Mouse (Mus musculus) small intestine, adult 2 months (tissue): Measurements from ENCODE around the gene Dock2. TPM values are rescaled to one million over a fixed set of nuclear protein-coding genes. Genes with fewer than 3 reads are reported as not detected.

Experiments
- H3K27ac ChIP-seq: fragments of 200-500 bp; 2 replicates; pipeline ENCODE4 v1.5.1; 2012; ENCODE audit warnings: low read depth, low read length, control low read depth, inconsistent platforms; ENCODE audit not compliant: insufficient read depth
- H3K27me3 ChIP-seq: fragments of 200-500 bp; 2 replicates; pipeline ENCODE4 v1.6.1; 2012; ENCODE audit warnings: mild to moderate bottlenecking, moderate library complexity, low read length, inconsistent platforms; ENCODE audit not compliant: control insufficient read depth, insufficient read depth
- H3K36me3 ChIP-seq: fragments of 200-500 bp; 2 replicates; pipeline ENCODE4 v1.6.1; 2012; ENCODE audit warnings: mild to moderate bottlenecking, low read length, control low read depth, inconsistent platforms; ENCODE audit not compliant: control insufficient read depth, insufficient read depth
- H3K4me1 ChIP-seq: fragments of 200-500 bp; 2 replicates; pipeline ENCODE4 v1.6.1; 2012; ENCODE audit warnings: low read length, inconsistent platforms, mixed read lengths; ENCODE audit not compliant: control insufficient read depth, insufficient read depth, insufficient read length
- H3K4me3 ChIP-seq: fragments of 200-500 bp; 2 replicates; pipeline ENCODE4 v1.5.1; 2012; ENCODE audit warnings: low read depth, mild to moderate bottlenecking, control low read depth, inconsistent platforms, low read length, moderate library complexity
- CTCF ChIP-seq: fragments of 200-500 bp; IDR thresholded peaks from 2 replicates; pipeline ENCODE4 v1.5.1; 2012; ENCODE audit warnings: low read depth, mild to moderate bottlenecking, control low read depth, inconsistent platforms, low read length, moderate library complexity, mixed read lengths; ENCODE audit not compliant: insufficient replicate concordance, insufficient read length; ENCODE audit errors: extremely low read depth
- POLR2A ChIP-seq: fragments of 200-500 bp; IDR thresholded peaks from 2 replicates; pipeline ENCODE4 v1.6.1; 2012; ENCODE audit warnings: low read depth, mild to moderate bottlenecking, control low read depth, inconsistent platforms, low read length, moderate library complexity
- WGBS: fragments of 180-500 bp; shearing (Covaris S2); methylation state at CpG from one replicate; pipeline ENCODE4 v1.1.7; 2018; 5-methylcytosine and 5-hydroxymethylcytosine counted together
- polyA plus RNA-seq: library from polyadenylated mRNA; depleted of rRNA; stranded (reverse); fragments of >200 nt; gene quantifications from 2 replicates; pipeline ENCODE4 v1.2.3, GENCODE M21; 2012

Dock2 gene
- polyA plus RNA-seq, 1 experiment, result 2.5 TPM

GRCm38 (mm10) chr11:34406309-34406708, 377.4 kb downstream of the Dock2 start:
- no peaks in the 10 kb centered on the region for H3K4me1 ChIP-seq
- 71% methylated on average over 8 of the region's 8 CpGs for WGBS
- H3K27ac ChIP-seq, result no peak overlapping the region
- no peak overlapping the region for H3K4me3 ChIP-seq
- no peaks in the 10 kb centered on the region for H3K27me3 ChIP-seq
- H3K36me3 ChIP-seq, result no peaks in the 10 kb centered on the region
- TF ChIP-seq POLR2A (no peak), CTCF (no peak)

DNA sequence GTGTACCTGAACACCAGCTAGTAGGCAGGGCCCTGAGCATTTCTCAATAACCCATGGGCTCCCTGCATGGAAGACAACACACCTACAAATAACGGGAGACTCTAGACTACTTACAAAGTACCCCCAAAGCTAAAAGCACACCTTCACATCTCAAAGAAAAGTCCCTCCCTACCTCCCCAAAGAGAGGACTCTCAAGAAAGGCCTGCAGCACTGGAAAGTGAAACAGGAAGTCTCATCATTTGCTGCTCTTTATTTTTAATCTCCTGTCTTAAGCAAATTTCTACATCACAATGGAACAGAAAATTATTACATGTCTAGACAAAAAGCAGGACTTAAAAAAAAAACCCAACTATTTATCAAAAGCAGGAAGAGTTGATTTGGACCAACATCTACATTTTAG, 378.4 kb downstream of the Dock2 start:
- WGBS, result 87% methylated on average over 1 of the region's 1 CpGs
- Histone ChIP-seq H3K4me3 (no peak overlapping the region), H3K36me3 (no peaks in the 10 kb centered on the region), H3K4me1 (no peaks in the 10 kb centered on the region), H3K27ac (no peak overlapping the region), H3K27me3 (no peaks in the 10 kb centered on the region)
- TF ChIP-seq POLR2A (no peak), CTCF (no peak)

- Histone ChIP-seq H3K4me3 (no peak overlapping the region), H3K27ac (no peak overlapping the region), H3K27me3 (no peaks in the 10 kb centered on the region), H3K4me1 (no peaks in the 10 kb centered on the region), H3K36me3 (no peaks in the 10 kb centered on the region)
- 89% methylated on average over 8 of the region's 8 CpGs for WGBS
- TF ChIP-seq POLR2A (no peak), CTCF (no peak)
Observed at GRCm38 (mm10) chr11:34401343-34401742, 382.3 kb downstream of the Dock2 start.

GRCm38 (mm10) chr11:34398555-34398954, 385.1 kb downstream of the Dock2 start:
- Histone ChIP-seq H3K4me1 (no peaks in the 10 kb centered on the region), H3K4me3 (no peak overlapping the region), H3K27ac (no peak overlapping the region), H3K36me3 (no peaks in the 10 kb centered on the region), H3K27me3 (no peaks in the 10 kb centered on the region)
- WGBS, result 79% methylated on average over 2 of the region's 2 CpGs
- TF ChIP-seq POLR2A (no peak), CTCF (no peak)

GRCm38 (mm10) chr11:34397661-34398060, 386.0 kb downstream of the Dock2 start:
- no peak overlapping the region for H3K4me3 ChIP-seq
- WGBS, result 67% methylated on average over 5 of the region's 5 CpGs
- H3K27ac ChIP-seq, result no peak overlapping the region
- H3K4me1 ChIP-seq, result no peaks in the 10 kb centered on the region
- H3K36me3 ChIP-seq, result no peaks in the 10 kb centered on the region
- TF ChIP-seq POLR2A (no peak), CTCF (no peak)
- no peaks in the 10 kb centered on the region for H3K27me3 ChIP-seq

DNA sequence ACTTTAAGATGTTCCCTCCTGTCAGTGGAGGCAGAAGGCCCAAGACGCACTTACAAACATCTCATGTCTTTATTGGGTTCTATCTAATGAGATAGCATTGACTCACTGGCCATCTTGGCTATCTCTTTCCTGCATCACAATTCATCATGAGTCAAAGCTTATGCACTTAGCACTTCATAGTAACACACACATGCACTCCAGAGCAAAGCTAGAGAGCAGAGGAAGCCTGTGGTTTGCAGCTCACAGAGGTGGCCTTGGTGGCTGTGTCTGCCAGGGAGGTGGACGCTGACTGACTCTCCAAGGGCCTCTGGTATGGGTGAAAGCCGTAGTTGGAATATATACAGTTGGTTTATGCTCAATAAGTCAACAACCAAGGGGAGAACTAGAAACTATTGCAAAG, 387.9 kb downstream of the Dock2 start:
- Histone ChIP-seq H3K27ac (no peak overlapping the region), H3K27me3 (no peaks in the 10 kb centered on the region), H3K4me3 (no peak overlapping the region), H3K4me1 (no peaks in the 10 kb centered on the region), H3K36me3 (no peaks in the 10 kb centered on the region)
- TF ChIP-seq CTCF, result no peak
- no peak for TF ChIP-seq POLR2A
- WGBS, result 65% methylated on average over 3 of the region's 3 CpGs

- 52% methylated on average over 4 of the region's 4 CpGs for WGBS
- no peaks in the 10 kb centered on the region for H3K4me1 ChIP-seq
- H3K27ac ChIP-seq, result no peak overlapping the region
- no peaks in the 10 kb centered on the region for H3K27me3 ChIP-seq
- TF ChIP-seq CTCF, result no peak
- TF ChIP-seq POLR2A, result no peak
- no peak overlapping the region for H3K4me3 ChIP-seq
- no peaks in the 10 kb centered on the region for H3K36me3 ChIP-seq
Observed at GRCm38 (mm10) chr11:34392105-34392504, 391.6 kb downstream of the Dock2 start.
